Mouse (Mus musculus): ENCODE results near the gene Pla2g4b. TPM values are rescaled to one million over a fixed set of nuclear protein-coding genes. Genes with fewer than 3 reads are reported as not detected.

Pla2g4b gene
- polyA plus RNA-seq, 1 experiment from 2014 or later = 3.2 TPM

DNA sequence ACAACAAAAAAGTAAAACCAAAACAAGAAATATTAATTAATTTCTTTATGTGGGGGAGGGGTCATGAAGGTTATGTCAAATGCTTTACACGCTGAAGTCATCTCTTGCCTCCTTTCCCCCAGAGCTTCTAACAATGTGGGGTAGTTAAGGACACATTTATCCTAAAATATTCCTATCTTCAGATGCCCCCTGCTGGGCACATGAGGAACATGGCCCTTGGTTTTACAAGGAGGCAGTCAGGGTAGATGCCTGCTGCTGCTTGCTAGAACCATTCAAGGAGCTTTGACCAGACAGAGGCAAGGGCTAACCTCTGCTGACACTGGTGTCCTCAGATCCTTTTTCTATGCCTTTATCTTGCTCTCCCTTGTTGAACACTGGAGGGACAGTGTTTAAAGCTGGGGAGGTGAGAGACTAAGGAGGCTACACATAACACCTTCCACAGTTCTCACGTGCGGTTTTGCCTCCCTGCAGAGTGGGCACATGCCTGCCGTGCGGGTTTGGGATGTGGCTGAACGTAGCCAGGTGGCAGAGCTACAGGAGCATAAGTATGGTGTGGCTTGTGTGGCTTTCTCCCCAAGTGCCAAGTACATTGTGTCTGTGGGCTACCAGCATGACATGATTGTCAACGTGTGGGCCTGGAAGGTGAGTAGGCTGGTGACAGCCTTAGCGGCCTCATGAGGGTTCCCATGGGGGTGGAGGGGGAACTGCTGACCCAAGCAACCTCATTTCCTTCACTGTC is 21.6 kb upstream of the Pla2g4b start:
- Histone ChIP-seq H3K36me3 (ENCODE audit: control insufficient read depth, insufficient read depth, low read length) (peaks cover 3% of the 10 kb centered on the region; the same call in 1 of the 2 replicates), H3K4me3 (ENCODE audit: low read depth, low read length) (no peak overlapping the region), H3K9ac (replicated peaks; ENCODE audit: low read depth, low read length) (no peak overlapping the region), H3K9me3 (ENCODE audit: control insufficient read depth, low read length) (no peaks in the 10 kb centered on the region), H3K27ac (ENCODE audit: low read depth, low read length) (no peak overlapping the region), H3K4me1 (ENCODE audit: control insufficient read depth, insufficient read depth, low read length) (no peaks in the 10 kb centered on the region), H3K27me3 (ENCODE audit: control insufficient read depth, insufficient read depth, low read length) (no peaks in the 10 kb centered on the region), H3K4me2 (ENCODE audit: low read depth, low read length) (no peak overlapping the region)
- ATAC-seq (ENCODE audit: low read depth) = no peak
- 84% methylated on average over 8 of the region's 8 CpGs for WGBS

DNA sequence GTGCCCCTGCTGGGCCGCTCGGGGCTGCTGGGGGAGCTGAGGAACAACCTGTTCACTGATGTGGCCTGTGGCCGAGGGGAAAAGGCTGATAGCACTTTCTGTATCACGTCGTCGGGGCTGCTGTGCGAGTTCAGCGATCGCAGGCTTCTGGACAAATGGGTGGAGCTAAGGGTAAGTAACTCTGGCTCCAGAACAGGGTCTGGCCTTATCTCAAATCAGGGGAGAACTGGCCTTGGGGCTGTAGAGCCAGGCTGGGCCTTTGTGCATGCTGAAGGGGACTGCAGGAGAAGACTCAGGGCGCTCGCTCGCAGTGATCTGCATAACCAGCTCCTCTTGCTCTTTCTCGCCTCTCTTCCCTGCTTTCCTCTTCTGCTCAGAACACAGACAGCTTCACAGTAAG is 20.3 kb upstream of the Pla2g4b start:
- Histone ChIP-seq H3K4me3 (ENCODE audit: low read depth, low read length) (no peak overlapping the region), H3K27me3 (ENCODE audit: control insufficient read depth, insufficient read depth, low read length) (no peaks in the 10 kb centered on the region), H3K27ac (ENCODE audit: low read depth, low read length) (no peak overlapping the region), H3K9ac (replicated peaks; ENCODE audit: low read depth, low read length) (no peak overlapping the region), H3K4me2 (ENCODE audit: low read depth, low read length) (no peak overlapping the region), H3K4me1 (ENCODE audit: control insufficient read depth, insufficient read depth, low read length) (no peaks in the 10 kb centered on the region), H3K36me3 (ENCODE audit: control insufficient read depth, insufficient read depth, low read length) (peaks cover 13% of the 10 kb centered on the region; the same call in 1 of the 2 replicates), H3K9me3 (ENCODE audit: control insufficient read depth, low read length) (no peaks in the 10 kb centered on the region)
- 86% methylated on average over 13 of the region's 13 CpGs for WGBS
- ATAC-seq (ENCODE audit: low read depth) = no peak

DNA sequence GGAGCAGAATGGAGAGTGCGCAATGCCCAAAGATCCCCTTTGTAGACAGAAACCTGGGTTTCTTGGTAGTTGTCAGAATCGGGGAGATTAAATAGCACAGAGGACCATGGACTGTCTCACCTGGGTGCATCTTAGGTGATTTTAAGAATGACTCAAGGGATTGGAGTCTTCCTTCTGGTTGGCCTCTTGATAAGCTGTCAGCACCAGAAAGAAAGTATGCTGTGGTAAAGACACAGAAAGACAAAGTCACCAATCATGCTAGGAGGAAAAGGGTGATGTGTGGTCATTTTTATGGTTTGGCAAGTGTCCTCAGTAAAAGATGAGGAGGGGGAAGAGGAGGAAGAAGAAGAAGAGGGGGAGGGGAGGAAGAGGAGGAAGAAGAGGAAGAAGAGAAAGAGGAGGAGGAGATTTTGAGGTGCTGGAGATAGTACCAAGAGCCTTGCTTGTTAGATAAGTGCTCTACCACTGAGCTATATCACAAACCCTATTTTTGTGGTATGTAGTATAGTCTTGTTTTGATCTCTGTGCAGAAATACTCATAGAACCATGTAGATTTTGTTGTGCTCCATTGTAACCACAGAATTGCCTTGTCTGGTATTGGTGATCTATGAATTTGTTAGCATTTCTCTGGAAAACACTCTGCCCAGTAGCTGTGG is 19.3 kb upstream of the Pla2g4b start:
- Histone ChIP-seq H3K4me3 (ENCODE audit: low read depth, low read length) (no peak overlapping the region), H3K27ac (ENCODE audit: low read depth, low read length) (no peak overlapping the region), H3K4me1 (ENCODE audit: control insufficient read depth, insufficient read depth, low read length) (no peaks in the 10 kb centered on the region), H3K9ac (replicated peaks; ENCODE audit: low read depth, low read length) (no peak overlapping the region), H3K36me3 (ENCODE audit: control insufficient read depth, insufficient read depth, low read length) (peaks cover 22% of the 10 kb centered on the region), H3K9me3 (ENCODE audit: control insufficient read depth, low read length) (no peaks in the 10 kb centered on the region), H3K4me2 (ENCODE audit: low read depth, low read length) (no peak overlapping the region), H3K27me3 (ENCODE audit: control insufficient read depth, insufficient read depth, low read length) (no peaks in the 10 kb centered on the region)
- 97% methylated on average over 2 of the region's 2 CpGs for WGBS
- no peak for ATAC-seq (ENCODE audit: low read depth)

DNA sequence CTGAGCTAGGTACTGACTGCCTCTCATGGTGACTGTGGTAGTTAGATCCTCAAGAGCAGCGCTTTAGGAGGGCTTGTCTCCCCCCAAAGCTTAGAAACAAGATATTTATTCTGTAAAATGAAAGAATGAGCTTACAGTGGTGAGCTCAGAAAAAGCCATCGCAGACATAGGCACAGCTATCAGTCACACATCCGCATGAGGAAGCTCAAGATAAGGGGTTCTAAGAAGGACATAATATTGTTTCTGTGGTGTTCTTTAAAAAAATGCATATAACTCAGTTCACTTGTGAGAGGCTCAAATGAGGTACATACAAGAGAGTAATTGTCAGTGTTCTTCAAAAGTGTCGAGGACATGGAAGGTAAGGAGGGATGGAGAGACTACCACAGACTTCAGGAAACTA is 17.3 kb upstream of the Pla2g4b start:
- no peaks in the 10 kb centered on the region for H3K27me3 ChIP-seq (ENCODE audit: control insufficient read depth, insufficient read depth, low read length)
- H3K4me2 ChIP-seq (ENCODE audit: low read depth, low read length) = no peak overlapping the region
- no peaks in the 10 kb centered on the region for H3K4me1 ChIP-seq (ENCODE audit: control insufficient read depth, insufficient read depth, low read length)
- no peak overlapping the region for H3K4me3 ChIP-seq (ENCODE audit: low read depth, low read length)
- H3K36me3 ChIP-seq (ENCODE audit: control insufficient read depth, insufficient read depth, low read length) = peaks cover 40% of the 10 kb centered on the region
- H3K9ac ChIP-seq (replicated peaks; ENCODE audit: low read depth, low read length) = no peak overlapping the region
- WGBS = 95% methylated on average over 4 of the region's 4 CpGs
- no peak for ATAC-seq (ENCODE audit: low read depth)
- no peak overlapping the region for H3K27ac ChIP-seq (ENCODE audit: low read depth, low read length)
- no peaks in the 10 kb centered on the region for H3K9me3 ChIP-seq (ENCODE audit: control insufficient read depth, low read length)

DNA sequence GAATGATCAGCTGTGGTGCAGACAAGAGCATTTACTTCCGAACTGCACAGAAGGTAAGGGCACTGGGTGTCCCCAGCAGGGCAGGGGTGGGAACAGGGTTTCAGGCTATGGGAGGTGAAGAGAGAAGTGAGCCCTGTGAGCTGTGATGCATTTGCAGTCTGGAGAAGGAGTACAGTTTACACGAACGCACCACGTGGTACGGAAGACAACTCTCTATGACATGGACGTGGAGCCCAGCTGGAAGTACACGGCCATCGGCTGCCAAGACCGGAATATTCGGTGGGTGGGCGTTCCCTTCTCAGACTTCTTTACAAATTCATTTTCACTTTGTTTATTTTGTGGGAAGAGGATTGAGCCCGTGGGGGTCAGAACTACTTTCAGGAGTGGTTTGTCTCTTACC is 15.6 kb upstream of the Pla2g4b start:
- no peak for ATAC-seq (ENCODE audit: low read depth)
- Histone ChIP-seq H3K36me3 (ENCODE audit: control insufficient read depth, insufficient read depth, low read length) (peaks cover 40% of the 10 kb centered on the region), H3K4me2 (ENCODE audit: low read depth, low read length) (no peak overlapping the region), H3K9ac (replicated peaks; ENCODE audit: low read depth, low read length) (no peak overlapping the region), H3K27me3 (ENCODE audit: control insufficient read depth, insufficient read depth, low read length) (no peaks in the 10 kb centered on the region), H3K4me3 (ENCODE audit: low read depth, low read length) (no peak overlapping the region), H3K27ac (ENCODE audit: low read depth, low read length) (no peak overlapping the region), H3K9me3 (ENCODE audit: control insufficient read depth, low read length) (no peaks in the 10 kb centered on the region), H3K4me1 (ENCODE audit: control insufficient read depth, insufficient read depth, low read length) (no peaks in the 10 kb centered on the region)
- 91% methylated on average over 12 of the region's 12 CpGs for WGBS

- Histone ChIP-seq H3K27me3 (ENCODE audit: control insufficient read depth, insufficient read depth, low read length) (no peaks in the 10 kb centered on the region), H3K9ac (replicated peaks; ENCODE audit: low read depth, low read length) (no peak overlapping the region), H3K4me1 (ENCODE audit: control insufficient read depth, insufficient read depth, low read length) (peaks cover 13% of the 10 kb centered on the region), H3K4me3 (ENCODE audit: low read depth, low read length) (no peak overlapping the region), H3K9me3 (ENCODE audit: control insufficient read depth, low read length) (no peaks in the 10 kb centered on the region), H3K27ac (ENCODE audit: low read depth, low read length) (no peak overlapping the region), H3K36me3 (ENCODE audit: control insufficient read depth, insufficient read depth, low read length) (peaks cover 34% of the 10 kb centered on the region), H3K4me2 (ENCODE audit: low read depth, low read length) (no peak overlapping the region)
- ATAC-seq (ENCODE audit: low read depth) = no peak
- WGBS = 95% methylated on average over 5 of the region's 5 CpGs
Observed at GRCm38 (mm10) chr2:120024337-120024736, 8.9 kb upstream of the Pla2g4b start.

DNA sequence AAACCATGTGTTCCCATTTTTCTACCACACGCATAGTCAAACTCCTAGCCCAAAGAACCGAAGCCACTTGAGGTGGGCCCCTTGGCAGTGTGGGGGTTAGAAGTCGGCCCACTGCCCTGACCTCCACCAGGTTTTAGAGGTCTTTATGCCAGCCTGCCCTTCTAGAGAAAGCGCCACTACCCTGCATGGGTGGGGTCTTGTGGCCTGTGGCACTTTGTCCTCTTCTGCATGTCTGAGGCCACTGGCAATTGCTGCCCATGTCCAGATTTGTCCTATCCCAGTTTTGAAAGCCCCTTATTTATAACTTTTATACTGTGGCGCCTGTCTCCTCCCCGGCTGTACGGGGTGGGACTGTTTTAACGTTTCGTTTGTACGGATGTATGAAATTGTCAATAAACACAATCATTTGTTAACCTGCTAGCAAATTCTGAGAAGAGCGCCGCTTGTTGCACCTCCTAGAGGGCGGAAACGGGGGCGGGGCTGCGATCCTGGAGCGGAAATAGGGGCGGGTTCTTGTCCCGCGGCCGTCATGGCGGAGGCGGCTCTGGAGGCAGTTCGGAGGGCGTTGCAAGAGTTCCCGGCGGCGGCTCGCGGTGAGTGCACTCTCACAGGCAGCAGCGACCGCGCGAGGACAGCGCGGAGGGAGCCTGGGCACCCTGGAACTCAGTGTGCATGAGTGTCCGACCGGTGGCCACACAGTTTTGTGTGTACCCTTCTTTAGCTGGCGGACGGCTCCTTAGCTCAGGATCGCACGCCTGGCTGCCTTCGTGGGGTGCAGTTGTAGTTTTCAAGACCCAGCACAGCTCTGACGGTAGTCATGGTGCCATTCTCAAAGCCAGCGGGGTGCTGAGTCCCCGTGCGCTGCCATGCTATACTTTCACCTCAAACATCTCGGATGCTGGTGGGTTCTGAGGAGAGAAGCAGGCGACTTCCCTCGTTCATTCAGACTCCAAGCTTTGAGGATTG is 6.0 kb upstream of the Pla2g4b start, which contains the start of the genes Jmjd7 and Gm28042:
Jmjd7 (plus strand) TSS at position 500 of the 966 bp plus-strand sequence.
Gm28042 (plus strand) TSS at position 510 of the 966 bp plus-strand sequence.
- WGBS = 5% methylated on average over 50 of the region's 50 CpGs
- peak within 1 kb of the TSS; percentile 82 for H3K9ac ChIP-seq (replicated peaks; ENCODE audit: low read depth, low read length)
- H3K36me3 ChIP-seq (ENCODE audit: control insufficient read depth, insufficient read depth, low read length) = peaks cover 42% of the 10 kb centered on the region
- peak within 1 kb of the TSS; percentile 85 for H3K27ac ChIP-seq (ENCODE audit: low read depth, low read length)
- peak within 1 kb of the TSS; percentile 71 for H3K4me3 ChIP-seq (ENCODE audit: low read depth, low read length)
- H3K9me3 ChIP-seq (ENCODE audit: control insufficient read depth, low read length) = no peaks in the 10 kb centered on the region
- H3K4me1 ChIP-seq (ENCODE audit: control insufficient read depth, insufficient read depth, low read length) = peaks cover 13% of the 10 kb centered on the region
- no peaks in the 10 kb centered on the region for H3K27me3 ChIP-seq (ENCODE audit: control insufficient read depth, insufficient read depth, low read length)
- peak within 1 kb of the TSS; percentile 64 for H3K4me2 ChIP-seq (ENCODE audit: low read depth, low read length)
- peak; percentile 91 for ATAC-seq (ENCODE audit: low read depth)

DNA sequence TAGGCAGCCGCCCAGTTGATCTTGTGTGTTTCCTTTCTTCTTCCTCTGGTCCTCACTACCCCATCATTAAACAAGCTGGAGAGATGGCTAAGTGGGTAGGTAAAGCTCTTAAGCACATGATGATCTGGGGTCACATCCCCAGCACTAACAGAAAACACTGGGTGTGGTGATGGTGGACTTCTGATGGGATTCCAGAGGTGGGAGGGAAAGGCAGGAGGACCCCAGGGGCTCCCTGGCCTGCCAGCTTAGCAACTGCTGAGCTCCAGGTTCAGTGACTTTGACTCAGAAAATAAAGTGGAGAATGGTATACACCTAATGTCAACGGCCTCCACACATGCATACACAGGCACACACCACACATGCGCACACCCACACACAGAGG is 5.3 kb upstream of the Pla2g4b start:
- H3K4me3 ChIP-seq (ENCODE audit: low read depth, low read length) = peak overlapping the region; percentile 71
- H3K4me2 ChIP-seq (ENCODE audit: low read depth, low read length) = peak overlapping the region; percentile 64
- ATAC-seq (ENCODE audit: low read depth) = peak; percentile 28
- peaks cover 13% of the 10 kb centered on the region for H3K4me1 ChIP-seq (ENCODE audit: control insufficient read depth, insufficient read depth, low read length)
- peak overlapping the region; percentile 82 for H3K9ac ChIP-seq (replicated peaks; ENCODE audit: low read depth, low read length)
- peak overlapping the region; percentile 85 for H3K27ac ChIP-seq (ENCODE audit: low read depth, low read length)
- H3K9me3 ChIP-seq (ENCODE audit: control insufficient read depth, low read length) = no peaks in the 10 kb centered on the region
- H3K27me3 ChIP-seq (ENCODE audit: control insufficient read depth, insufficient read depth, low read length) = no peaks in the 10 kb centered on the region
- 40% methylated on average over 3 of the region's 3 CpGs for WGBS
- H3K36me3 ChIP-seq (ENCODE audit: control insufficient read depth, insufficient read depth, low read length) = peaks cover 41% of the 10 kb centered on the region

Data from neural tube, embryonic 14.5 days (tissue).